Mouse (Mus musculus) embryonic facial prominence, embryonic 14.5 days (tissue): ENCODE measurements around the gene Cotl1. TPM values are rescaled to one million over a fixed set of nuclear protein-coding genes. Genes with fewer than 3 reads are reported as not detected.
"Not testable (repeated sequence)": the region's sequence is repeated elsewhere in the genome, so short reads cannot be mapped to it uniquely, and the experiment has no call there.

Experiments used
- ATAC-seq: fragments of 200-750 bp; cut with Nextera tagmentation; 2 replicates; pipeline ENCODE4 v1.8.0; 2017; ENCODE audit warnings: low read depth, moderate number of reproducible peaks, moderate TSS enrichment
- DNase-seq: peaks from one replicate; pipeline ENCODE4 v3.0.0-alpha.2; 2015; ENCODE audit warnings: low spot score
- H3K27ac ChIP-seq: fragments of 300-500 bp; sonication (generic); replicated peaks from 2 replicates; pipeline ENCODE4 v1.5.1; 2014; ENCODE audit warnings: low read depth, mild to moderate bottlenecking, low read length, moderate library complexity
- H3K27me3 ChIP-seq: fragments of 300-500 bp; sonication (generic); replicated peaks from 2 replicates; pipeline ENCODE4 v1.6.1; 2014; ENCODE audit warnings: low read length; ENCODE audit not compliant: control insufficient read depth, insufficient read depth
- H3K36me3 ChIP-seq: fragments of 300-500 bp; sonication (generic); 2 replicates; pipeline ENCODE4 v1.6.1; 2014; ENCODE audit warnings: low read length, mixed read lengths; ENCODE audit not compliant: control insufficient read depth, insufficient read depth
- H3K4me1 ChIP-seq: fragments of 300-500 bp; sonication (generic); 2 replicates; pipeline ENCODE4 v1.6.1; 2014; ENCODE audit warnings: antibody characterized with exemption, low read length; ENCODE audit not compliant: control insufficient read depth, insufficient read depth
- H3K4me2 ChIP-seq: fragments of 300-500 bp; sonication (generic); 2 replicates; pipeline ENCODE4 v1.6.1; 2014; ENCODE audit warnings: low read depth, mild to moderate bottlenecking, low read length, moderate library complexity, mixed read lengths
- H3K4me3 ChIP-seq: fragments of 300-500 bp; sonication (generic); 2 replicates; pipeline ENCODE4 v1.5.1; 2014; ENCODE audit warnings: low read depth, mild to moderate bottlenecking, low read length
- H3K9ac ChIP-seq: fragments of 300-500 bp; sonication (generic); 2 replicates; pipeline ENCODE4 v1.6.1; 2014; ENCODE audit warnings: low read depth, mild to moderate bottlenecking, low read length, moderate library complexity, mixed read lengths
- H3K9me3 ChIP-seq: fragments of 300-500 bp; sonication (generic); 2 replicates; pipeline ENCODE4 v1.6.1; 2016; ENCODE audit warnings: low read length; ENCODE audit not compliant: control insufficient read depth
- WGBS: fragments of 180-500 bp; shearing (Covaris S2); extraction: QIAGEN DNeasy Blood & Tissue Kit; methylation state at CpG from one replicate; pipeline ENCODE4 v1.1.7; 2014; 5-methylcytosine and 5-hydroxymethylcytosine counted together
- polyA plus RNA-seq: library from polyadenylated mRNA; unstranded; fragments of >200 nt; fragmentation: Nextera tagmentation; extraction: Ambion mirVana; gene quantifications from 2 replicates; pipeline ENCODE4 v1.2.1, GENCODE M21; 2014

The Cotl1 gene
- polyA plus RNA-seq, 1 experiment from 2014 or later: 255 TPM

GRCm38 (mm10) chr8:119845741-119846140 lies 5.4 kb upstream of the Cotl1 start:
- H3K36me3 ChIP-seq, H3K4me1 ChIP-seq, ATAC-seq, H3K9ac ChIP-seq, H3K27ac ChIP-seq, H3K4me2 ChIP-seq, H3K9me3 ChIP-seq, DNase-seq, H3K27me3 ChIP-seq, H3K4me3 ChIP-seq: not testable (repeated sequence)
- 80% methylated on average over 7 of the region's 7 CpGs for WGBS

DNA sequence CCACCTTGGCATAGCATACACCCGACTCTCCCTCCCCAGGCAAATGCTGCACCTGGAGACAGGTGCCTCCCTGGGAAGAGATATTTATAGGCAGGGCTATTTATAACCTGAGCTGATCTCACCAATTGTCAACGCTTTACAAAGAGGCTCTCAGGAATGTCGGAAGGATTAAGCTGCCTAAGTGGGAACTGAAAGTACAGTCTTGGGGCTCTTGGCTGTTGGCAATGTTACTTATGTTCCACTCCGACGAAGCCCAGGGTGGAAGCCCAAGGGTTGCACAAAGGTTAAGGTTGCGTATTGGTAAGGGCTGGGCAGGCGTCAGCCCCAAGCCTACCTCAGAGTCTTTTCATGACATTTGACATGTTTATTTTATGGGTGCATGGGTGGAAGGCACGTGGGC lies 4.2 kb upstream of the Cotl1 start:
- DNase-seq (peak; percentile 69), ATAC-seq (no peak; the same call in 1 of the 2 replicates)
- WGBS: 32% methylated on average over 8 of the region's 8 CpGs
- H3K27me3 ChIP-seq: no peaks in the 10 kb centered on the region
- H3K4me3 ChIP-seq: no peak overlapping the region
- no peak overlapping the region for H3K9ac ChIP-seq
- no peaks in the 10 kb centered on the region for H3K36me3 ChIP-seq
- no peak overlapping the region for H3K4me2 ChIP-seq
- no peaks in the 10 kb centered on the region; the same call in 1 of the 2 replicates for H3K9me3 ChIP-seq
- H3K4me1 ChIP-seq: peaks cover 8% of the 10 kb centered on the region
- no peak overlapping the region for H3K27ac ChIP-seq

DNA sequence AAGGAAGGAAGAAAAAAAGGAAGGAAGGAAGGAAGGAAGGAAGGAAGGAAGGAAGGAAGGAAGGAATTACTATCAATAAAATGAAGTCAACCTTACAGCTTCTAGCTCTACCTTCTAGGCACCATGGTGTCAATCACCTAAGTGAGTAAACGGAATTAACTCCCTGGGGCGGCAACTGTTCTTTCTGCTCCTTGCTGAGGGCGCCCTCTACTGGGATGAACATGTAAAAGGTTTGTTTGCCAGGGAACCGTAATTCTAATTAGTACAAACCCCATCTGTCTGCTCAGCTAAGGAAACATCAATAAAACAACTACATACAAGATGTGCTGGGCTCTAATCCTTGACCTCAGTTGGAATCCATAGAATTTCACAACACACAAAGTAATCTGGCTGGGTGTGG lies 3.1 kb upstream of the Cotl1 start:
- H3K4me2 ChIP-seq: no peak overlapping the region
- DNase-seq: peak; percentile 87
- no peaks in the 10 kb centered on the region for H3K9me3 ChIP-seq
- WGBS: 2% methylated on average over 4 of the region's 4 CpGs
- no peaks in the 10 kb centered on the region for H3K27me3 ChIP-seq
- H3K36me3 ChIP-seq: no peaks in the 10 kb centered on the region
- no peak overlapping the region for H3K9ac ChIP-seq
- H3K27ac ChIP-seq: no peak overlapping the region
- H3K4me1 ChIP-seq: peaks cover 17% of the 10 kb centered on the region
- no peak for ATAC-seq
- H3K4me3 ChIP-seq: no peak overlapping the region

GRCm38 (mm10) chr8:119840905-119841411 lies 614 bp upstream of the Cotl1 start:
- peak overlapping the region; percentile 50 for H3K9ac ChIP-seq
- H3K36me3 ChIP-seq: no peaks in the 10 kb centered on the region
- ATAC-seq (peak; percentile 15), DNase-seq (no peak)
- no peaks in the 10 kb centered on the region for H3K9me3 ChIP-seq
- WGBS: 15% methylated on average over 8 of the region's 8 CpGs
- peak overlapping the region; percentile 78 for H3K4me3 ChIP-seq
- peaks cover 23% of the 10 kb centered on the region for H3K4me1 ChIP-seq
- peak overlapping the region; percentile 31; the same call in 1 of the 2 replicates for H3K27ac ChIP-seq
- no peaks in the 10 kb centered on the region for H3K27me3 ChIP-seq
- H3K4me2 ChIP-seq: peak overlapping the region; percentile 97

DNA sequence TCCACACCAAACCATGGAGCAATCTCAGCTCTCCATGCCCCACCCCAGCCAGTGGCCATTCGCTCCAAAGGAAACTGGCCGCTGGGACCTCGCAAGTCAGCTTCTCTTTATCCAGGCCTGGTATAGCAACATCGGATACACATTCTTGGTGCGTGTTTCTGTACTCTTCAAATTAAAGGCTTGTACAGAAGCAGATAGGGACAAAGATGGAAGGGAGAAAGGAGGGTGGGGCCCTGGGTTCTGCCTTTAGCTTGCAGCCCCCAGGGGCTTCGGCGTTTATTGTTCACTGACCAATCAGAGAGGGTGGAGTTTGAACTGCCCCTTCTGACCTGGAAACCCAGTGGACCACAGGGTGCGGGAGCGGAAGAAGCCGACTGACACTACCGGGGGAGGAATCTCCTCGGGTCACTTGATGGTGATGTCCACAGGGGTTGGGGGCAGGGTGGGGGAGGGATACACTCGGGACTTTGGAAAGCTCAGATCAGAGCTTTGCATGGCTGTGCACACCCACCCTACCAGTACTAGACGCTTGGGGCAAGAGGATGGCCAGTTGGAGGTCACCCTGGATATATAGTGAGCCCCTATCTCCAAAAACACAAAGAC lies 824 bp downstream of the Cotl1 start:
- ATAC-seq (no peak; the same call in 1 of the 2 replicates), DNase-seq (no peak)
- H3K9me3 ChIP-seq: no peaks in the 10 kb centered on the region
- H3K27me3 ChIP-seq: no peaks in the 10 kb centered on the region
- peaks cover 23% of the 10 kb centered on the region for H3K4me1 ChIP-seq
- 19% methylated on average over 14 of the region's 14 CpGs for WGBS
- H3K9ac ChIP-seq: peak overlapping the region; percentile 83
- H3K4me2 ChIP-seq: peak overlapping the region; percentile 97
- no peak overlapping the region; the same call in none of the 2 replicates for H3K27ac ChIP-seq
- H3K4me3 ChIP-seq: peak overlapping the region; percentile 78
- no peaks in the 10 kb centered on the region for H3K36me3 ChIP-seq

DNA sequence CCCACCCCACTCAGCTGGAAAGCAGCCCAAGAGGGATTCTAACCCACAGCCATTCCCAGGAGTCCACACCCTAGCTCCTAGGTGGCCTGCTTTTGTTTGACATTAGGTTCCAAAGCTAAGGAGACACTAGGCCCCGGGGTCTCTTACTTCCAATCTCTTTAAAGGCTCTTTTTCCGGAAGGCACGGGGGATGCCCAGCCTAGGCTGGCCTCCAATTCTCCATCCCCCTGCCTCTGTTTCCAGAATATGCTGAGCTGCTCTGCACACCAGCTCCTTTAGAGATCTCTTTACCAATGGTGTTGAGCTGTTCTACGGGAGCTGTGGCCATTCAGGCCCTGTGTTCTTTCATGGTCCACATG lies 1.4 kb downstream of the Cotl1 start:
- peak overlapping the region; percentile 83 for H3K9ac ChIP-seq
- H3K4me3 ChIP-seq: peak overlapping the region; percentile 78
- H3K9me3 ChIP-seq: no peaks in the 10 kb centered on the region
- peaks cover 23% of the 10 kb centered on the region for H3K4me1 ChIP-seq
- no peak for ATAC-seq
- peak overlapping the region; percentile 97 for H3K4me2 ChIP-seq
- no peaks in the 10 kb centered on the region for H3K27me3 ChIP-seq
- 74% methylated on average over 4 of the region's 4 CpGs for WGBS
- H3K27ac ChIP-seq: no peak overlapping the region
- no peak for DNase-seq
- H3K36me3 ChIP-seq: no peaks in the 10 kb centered on the region

DNA sequence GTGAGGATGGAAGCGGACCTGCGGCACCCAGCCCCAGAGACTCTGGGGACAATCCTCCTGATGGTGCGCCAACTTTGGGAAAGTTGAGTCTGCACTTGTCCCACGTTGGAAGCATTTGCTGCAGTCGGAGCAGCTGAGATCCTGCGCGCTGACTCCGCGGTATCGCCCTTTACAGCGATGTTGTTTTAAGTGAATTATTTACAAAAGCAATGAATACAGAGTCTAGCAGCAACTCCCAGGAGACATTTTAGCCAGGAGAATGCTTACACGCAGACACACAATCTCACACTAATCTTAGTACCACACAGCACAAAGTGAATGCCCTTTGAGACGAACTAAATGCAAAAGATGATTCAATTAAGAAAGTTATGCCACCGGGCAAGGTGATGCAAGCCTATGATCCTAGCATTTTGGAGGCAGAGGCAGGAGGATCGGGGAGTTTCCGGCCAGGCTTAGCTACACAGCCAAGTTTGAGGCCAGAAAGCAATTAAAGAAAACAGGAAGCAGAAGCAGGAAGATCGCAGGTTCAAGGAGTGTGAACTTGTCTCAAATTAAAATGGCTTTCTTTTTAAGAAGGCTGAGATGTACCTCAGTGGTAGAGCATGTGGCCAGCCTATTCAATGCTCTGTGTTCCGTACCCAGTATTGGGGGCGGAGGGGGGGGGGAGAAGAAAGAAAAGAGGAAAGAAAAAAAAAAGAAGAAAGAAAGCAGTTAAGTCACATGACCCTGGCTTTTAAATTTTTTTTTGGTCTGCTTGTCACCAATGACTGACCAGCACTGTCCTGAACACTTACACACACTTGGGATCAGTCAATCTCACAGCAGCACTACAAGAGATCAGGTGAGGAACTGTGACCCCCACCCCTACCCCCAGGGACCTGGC lies 2.0 kb downstream of the Cotl1 start:
- DNase-seq: no peak
- 66% methylated on average over 19 of the region's 19 CpGs for WGBS
- peaks cover 23% of the 10 kb centered on the region for H3K4me1 ChIP-seq
- peak overlapping the region; percentile 83 for H3K9ac ChIP-seq
- peak overlapping the region; percentile 78 for H3K4me3 ChIP-seq
- H3K36me3 ChIP-seq: no peaks in the 10 kb centered on the region
- H3K27me3 ChIP-seq: no peaks in the 10 kb centered on the region
- ATAC-seq: no peak
- peak overlapping the region; percentile 97 for H3K4me2 ChIP-seq
- H3K9me3 ChIP-seq: no peaks in the 10 kb centered on the region
- H3K27ac ChIP-seq: no peak overlapping the region

- peak overlapping the region; percentile 78 for H3K4me3 ChIP-seq
- DNase-seq (no peak), ATAC-seq (no peak)
- WGBS: 38% methylated on average over 10 of the region's 10 CpGs
- H3K4me1 ChIP-seq: peaks cover 30% of the 10 kb centered on the region
- H3K9ac ChIP-seq: peak overlapping the region; percentile 5
- H3K27ac ChIP-seq: no peak overlapping the region
- H3K9me3 ChIP-seq: no peaks in the 10 kb centered on the region
- no peaks in the 10 kb centered on the region for H3K27me3 ChIP-seq
- H3K4me2 ChIP-seq: peak overlapping the region; percentile 97
- no peaks in the 10 kb centered on the region for H3K36me3 ChIP-seq
Observed at GRCm38 (mm10) chr8:119837553-119838071, 2.7 kb downstream of the Cotl1 start.
